Mouse (Mus musculus) olfactory bulb, adult 2 months (tissue): ENCODE results near the gene Hbq1a.

ENCODE experiments used
- CTCF ChIP-seq: fragments of 200-500 bp; IDR thresholded peaks from 2 replicates; pipeline ENCODE4 v1.5.1; 2012; ENCODE audit warnings: low read depth, mild to moderate bottlenecking, low read length, moderate library complexity; ENCODE audit not compliant: insufficient read depth
- POLR2A ChIP-seq: fragments of 200-500 bp; IDR thresholded peaks from 2 replicates; pipeline ENCODE4 v1.6.1; 2012; ENCODE audit warnings: mild to moderate bottlenecking, low read depth, low read length, moderate library complexity; ENCODE audit not compliant: insufficient read depth

GRCm38 (mm10) chr11:32307006-32307405 is 7.1 kb downstream of the Hbq1a start:
- no peak for TF ChIP-seq CTCF
- TF ChIP-seq POLR2A: no peak
